Mouse (Mus musculus) layer of hippocampus, postnatal 10 days (tissue): Measurements from ENCODE around the gene 1700030J22Rik. TPM values are rescaled to one million over a fixed set of nuclear protein-coding genes. Genes with fewer than 3 reads are reported as not detected.

Experiments
- DNase-seq, 2 experiments: peaks; one replicate each; pipeline ENCODE4 v3.0.0; 2021; ENCODE audit warnings: low spot score in 2 of 2
- total RNA-seq, 2 experiments: library from RNA; stranded (reverse); gene quantifications; 2 replicates each; pipeline ENCODE4 v1.2.3; 2021

The 1700030J22Rik gene
- total RNA-seq, 2 experiments from 2014 or later: 10.2 TPM

- DNase-seq: no peak
These were observed 26.3 kb downstream of the 1700030J22Rik start for GRCm38 (mm10) chr8:116952428-116952827.

- DNase-seq: no peak
These were observed 27.0 kb downstream of the 1700030J22Rik start for GRCm38 (mm10) chr8:116951778-116952177.

DNA sequence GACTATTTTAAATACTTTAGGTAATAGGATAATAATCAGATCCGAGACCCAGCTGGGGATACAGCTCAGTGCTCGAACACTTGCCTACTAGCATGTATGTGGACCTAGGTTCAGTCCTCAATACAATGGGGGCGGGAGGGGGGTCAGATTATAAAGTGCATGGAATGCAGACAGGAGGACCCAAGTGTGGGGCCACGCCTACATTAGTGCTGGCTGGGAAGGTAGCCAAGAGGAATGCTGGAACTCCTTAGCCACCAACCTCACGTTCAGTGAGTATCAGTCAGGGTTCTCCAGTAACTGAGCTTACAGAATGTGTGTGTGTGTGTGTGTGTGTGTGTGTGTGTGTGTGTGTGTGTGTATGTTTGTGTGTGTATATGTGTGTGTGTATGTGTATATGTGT, 27.4 kb downstream of the 1700030J22Rik start:
- no peak for DNase-seq

DNA sequence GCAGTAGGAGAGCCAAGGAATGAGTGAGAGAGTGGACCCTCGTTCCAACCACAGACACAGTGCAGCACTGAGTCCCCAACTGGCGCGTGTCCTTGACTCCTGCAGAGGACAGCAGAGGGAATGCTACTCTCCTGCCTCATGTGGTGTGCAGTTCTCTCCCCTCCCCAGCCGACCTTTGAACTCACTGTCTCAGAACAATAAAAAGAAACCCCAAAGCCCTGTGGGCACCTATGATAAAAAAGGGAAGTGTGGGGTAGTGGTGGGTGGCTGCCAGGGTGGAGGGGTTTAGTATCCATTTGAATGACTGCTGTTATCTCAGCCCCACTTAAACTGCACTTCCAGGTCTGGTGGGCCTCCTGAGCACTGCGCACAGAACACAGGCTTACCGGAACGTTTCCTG, 31.2 kb downstream of the 1700030J22Rik start:
- no peak for DNase-seq

DNA sequence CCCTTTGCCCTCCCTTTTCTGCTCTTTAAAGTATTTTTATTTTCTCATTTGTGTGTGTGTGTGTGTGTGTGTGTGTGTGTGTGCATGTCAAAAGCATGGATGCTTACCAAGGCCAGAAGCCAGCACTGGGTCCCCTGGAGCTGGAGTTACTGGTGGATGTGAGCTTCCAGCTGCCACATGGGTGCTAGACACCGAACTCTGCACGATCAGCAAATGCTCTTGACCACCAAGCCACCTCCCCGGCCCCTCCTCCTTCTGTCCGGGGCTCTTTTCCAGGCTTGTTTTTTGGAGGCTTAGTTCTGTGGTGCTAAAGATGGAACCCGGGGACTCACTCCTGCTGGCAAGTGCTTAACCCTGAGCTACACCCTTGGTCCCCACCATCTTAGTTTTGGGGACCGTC, 31.9 kb downstream of the 1700030J22Rik start:
- DNase-seq: no peak

- no peak for DNase-seq
These were observed 32.4 kb downstream of the 1700030J22Rik start for GRCm38 (mm10) chr8:116946268-116946838.

DNA sequence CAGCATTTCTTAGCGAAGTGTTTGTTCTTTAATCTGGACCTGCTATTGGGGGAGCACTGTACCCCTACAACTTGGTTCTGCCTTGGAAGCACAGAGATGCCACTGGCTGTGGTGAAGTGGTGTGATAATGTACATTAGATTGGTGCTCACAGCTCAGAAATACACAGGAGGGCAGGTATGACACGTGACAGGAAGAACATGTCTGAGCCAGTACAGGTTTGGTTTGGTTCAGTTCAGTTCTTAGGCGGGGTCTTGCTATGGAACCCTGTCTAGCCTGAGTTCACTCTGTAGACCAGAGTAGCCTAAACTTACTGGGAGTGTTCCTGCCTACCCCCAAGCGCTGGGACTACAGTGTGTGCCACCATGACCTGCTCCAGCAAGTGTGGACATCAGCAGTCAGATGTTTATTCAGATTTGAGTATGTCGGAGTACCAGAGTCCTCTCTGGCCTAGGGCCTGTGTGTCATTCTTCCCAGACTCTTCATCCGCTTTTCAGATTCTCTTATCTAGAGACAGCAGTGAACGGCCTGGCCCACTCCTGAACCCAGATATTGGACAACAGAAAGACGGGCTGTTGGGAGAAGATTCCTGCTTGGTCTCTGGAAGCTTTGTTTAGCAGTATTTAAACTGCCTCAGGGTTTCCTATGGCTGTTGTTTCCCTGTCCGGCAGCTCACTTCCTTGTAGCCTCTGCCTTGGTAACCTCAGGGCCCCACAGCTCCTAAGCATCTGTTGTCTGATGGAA, 33.4 kb downstream of the 1700030J22Rik start:
- DNase-seq: no peak

DNA sequence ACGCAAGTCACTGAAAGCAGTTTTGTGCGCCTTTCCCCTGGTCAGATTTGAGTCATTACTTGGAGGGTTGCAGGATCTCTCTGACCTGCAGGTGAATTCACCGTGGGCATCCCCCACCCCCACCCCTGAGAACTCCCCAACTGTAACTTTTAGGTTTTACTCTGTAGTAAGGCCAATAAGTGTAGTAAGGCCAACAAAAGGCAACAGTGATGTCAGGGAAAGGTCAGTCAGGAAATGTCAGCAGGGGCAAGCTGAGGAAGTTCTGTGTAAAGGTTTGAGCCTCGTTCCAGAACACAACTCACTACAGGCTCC, 34.4 kb downstream of the 1700030J22Rik start:
- DNase-seq: no peak

GRCm38 (mm10) chr8:116943555-116944384, 35.0 kb downstream of the 1700030J22Rik start:
- peak in 1 of 2 experiments; percentile 24 for DNase-seq

DNA sequence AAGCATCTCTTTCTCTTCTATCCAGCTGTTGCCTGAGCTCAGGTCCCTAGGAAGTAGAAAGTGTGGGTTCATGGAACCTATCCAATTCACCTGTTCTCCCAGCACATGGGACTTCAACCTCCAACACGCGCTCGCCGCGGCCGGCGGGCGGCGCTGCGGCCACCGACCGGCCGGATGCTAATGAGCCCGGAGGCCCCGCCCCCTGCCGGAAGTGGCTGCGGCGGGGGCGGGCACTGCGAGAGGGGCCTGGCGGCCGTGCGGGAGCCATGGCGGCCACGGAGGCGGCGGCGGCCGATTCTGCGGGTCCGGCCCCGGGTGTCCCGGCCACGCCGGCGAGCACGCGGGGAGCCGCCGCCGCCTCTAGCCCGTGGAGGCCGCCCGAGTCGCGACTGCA, 35.6 kb downstream of the 1700030J22Rik start, which contains the start of gene Atmin:
Gene Atmin, plus strand, starts transcription at position 233 of the 394 bp plus-strand sequence.
- peak; percentile 77 to 88 for DNase-seq

DNA sequence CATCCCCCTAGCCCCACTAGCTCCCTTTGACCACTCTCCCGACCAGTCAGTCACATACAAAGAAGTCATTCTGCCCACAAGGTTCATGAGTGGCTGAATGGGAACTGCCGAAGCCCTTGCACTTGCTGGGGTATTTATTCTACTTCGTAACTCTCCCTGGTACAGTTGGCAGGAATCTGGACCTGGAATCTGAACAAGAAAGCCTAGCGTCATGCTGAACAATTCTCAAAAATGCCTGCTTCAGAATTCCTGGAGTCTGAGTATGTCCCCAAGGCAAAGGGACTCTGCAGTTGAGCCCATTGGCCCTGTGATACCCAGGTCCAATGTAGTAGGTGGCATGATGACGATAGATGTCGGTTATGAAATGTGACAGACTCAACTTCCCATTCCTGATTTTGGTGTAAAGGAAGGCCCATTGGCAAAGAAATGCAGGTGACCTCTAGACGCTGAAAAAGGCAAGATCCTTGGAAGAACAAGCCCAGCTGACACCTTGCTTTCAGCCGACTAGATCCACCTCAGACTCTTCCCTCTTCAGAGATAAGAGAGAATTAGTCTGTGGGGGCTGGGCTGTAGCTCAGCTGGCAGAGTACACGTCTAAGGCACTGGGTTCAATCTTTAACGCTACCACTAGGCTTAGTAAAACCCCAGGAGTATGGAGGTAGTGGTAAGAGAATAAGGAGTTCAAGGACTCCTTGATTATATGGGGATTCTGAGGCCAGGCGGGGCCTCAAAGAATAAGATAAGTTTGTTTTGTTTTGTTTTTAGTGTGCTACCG, 36.3 kb downstream of the 1700030J22Rik start:
- DNase-seq: no peak

GRCm38 (mm10) chr8:116935506-116935905, 43.3 kb downstream of the 1700030J22Rik start:
- DNase-seq: no peak

- DNase-seq: no peak
These were observed 43.8 kb downstream of the 1700030J22Rik start for GRCm38 (mm10) chr8:116934976-116935375.

- DNase-seq: no peak
These were observed 50.2 kb downstream of the 1700030J22Rik start for GRCm38 (mm10) chr8:116928588-116928987.

DNA sequence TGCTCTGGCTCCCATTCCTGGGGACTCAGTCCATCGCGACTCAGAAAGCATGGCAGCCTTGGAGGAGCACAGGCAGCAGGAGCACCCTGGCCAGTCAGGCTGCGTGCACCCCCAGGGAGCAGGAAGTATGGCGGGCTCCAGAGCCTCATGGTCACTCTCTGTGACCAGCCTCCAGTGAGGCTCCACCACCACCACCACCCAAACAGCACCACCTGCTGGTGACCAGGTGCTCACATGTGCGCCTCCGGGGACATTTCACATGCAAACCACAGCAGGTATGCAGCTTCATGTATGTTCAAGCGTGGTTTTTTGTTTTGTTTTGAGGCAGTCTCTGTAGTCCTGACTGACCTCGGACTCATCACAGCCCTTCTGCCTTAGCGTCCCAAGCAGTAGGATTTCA, 50.9 kb downstream of the 1700030J22Rik start:
- DNase-seq: no peak

- no peak for DNase-seq
These were observed 55.2 kb downstream of the 1700030J22Rik start for GRCm38 (mm10) chr8:116923526-116923925.

GRCm38 (mm10) chr8:116922060-116922757, 56.5 kb downstream of the 1700030J22Rik start:
- DNase-seq: no peak

GRCm38 (mm10) chr8:116921337-116922059, 57.3 kb downstream of the 1700030J22Rik start, which contains the start of the genes Cmc2 and Cenpn:
TSS of gene Cmc2 (minus strand) at chr8:116921455.
TSS of gene Cenpn (plus strand) at chr8:116921730.
- DNase-seq: peak; percentile 92 to 95

- no peak for DNase-seq
These were observed 57.8 kb downstream of the 1700030J22Rik start for GRCm38 (mm10) chr8:116921005-116921336.
